Mouse (Mus musculus) embryonic fibroblast, embryonic 13.5 days (primary cell): ENCODE measurements around the gene Frmd4a. TPM values are rescaled to one million over a fixed set of nuclear protein-coding genes. Genes with fewer than 3 reads are reported as not detected.

Source experiments
- H3K27ac ChIP-seq: 2 replicates; pipeline ENCODE4 v1.5.1; 2012; ENCODE audit warnings: low read length, control low read depth, inconsistent platforms; ENCODE audit not compliant: insufficient read depth
- H3K4me1 ChIP-seq: 2 replicates; pipeline ENCODE4 v1.6.1; 2011; ENCODE audit warnings: low read length; ENCODE audit not compliant: control insufficient read depth, insufficient read depth
- H3K4me3 ChIP-seq: 2 replicates; pipeline ENCODE4 v1.5.1; 2011; ENCODE audit warnings: mild to moderate bottlenecking, control low read depth, low read length; ENCODE audit not compliant: insufficient read depth
- CTCF ChIP-seq: IDR thresholded peaks from 2 replicates; pipeline ENCODE4 v1.5.1; 2011; ENCODE audit warnings: mild to moderate bottlenecking, control low read depth, low read length, moderate library complexity, borderline replicate concordance; ENCODE audit not compliant: insufficient read depth
- POLR2A ChIP-seq: IDR thresholded peaks from 2 replicates; pipeline ENCODE4 v1.6.1; 2011; ENCODE audit warnings: low read depth, mild to moderate bottlenecking, control low read depth, low read length, moderate library complexity
- polyA plus RNA-seq: library from polyadenylated mRNA; stranded (reverse); fragments of >200 nt; gene quantifications from 2 replicates; pipeline ENCODE4 v1.2.4, GENCODE M21; 2011; ENCODE audit warnings: low read depth; ENCODE audit not compliant: missing spikeins, insufficient read length

Gene Frmd4a
- polyA plus RNA-seq, 1 experiment: 66.9 TPM

- TF ChIP-seq CTCF: no peak
- no peak for TF ChIP-seq POLR2A
- no peak overlapping the region for H3K27ac ChIP-seq
- H3K4me3 ChIP-seq: no peak overlapping the region
- no peaks in the 10 kb centered on the region for H3K4me1 ChIP-seq
Observed at GRCm38 (mm10) chr2:4131216-4131615, 113.7 kb downstream of the Frmd4a start.

- no peak for TF ChIP-seq CTCF
- no peak for TF ChIP-seq POLR2A
- H3K27ac ChIP-seq: no peak overlapping the region
- no peak overlapping the region for H3K4me3 ChIP-seq
- H3K4me1 ChIP-seq: no peaks in the 10 kb centered on the region
Observed at GRCm38 (mm10) chr2:4137493-4137892, 120.0 kb downstream of the Frmd4a start.

DNA sequence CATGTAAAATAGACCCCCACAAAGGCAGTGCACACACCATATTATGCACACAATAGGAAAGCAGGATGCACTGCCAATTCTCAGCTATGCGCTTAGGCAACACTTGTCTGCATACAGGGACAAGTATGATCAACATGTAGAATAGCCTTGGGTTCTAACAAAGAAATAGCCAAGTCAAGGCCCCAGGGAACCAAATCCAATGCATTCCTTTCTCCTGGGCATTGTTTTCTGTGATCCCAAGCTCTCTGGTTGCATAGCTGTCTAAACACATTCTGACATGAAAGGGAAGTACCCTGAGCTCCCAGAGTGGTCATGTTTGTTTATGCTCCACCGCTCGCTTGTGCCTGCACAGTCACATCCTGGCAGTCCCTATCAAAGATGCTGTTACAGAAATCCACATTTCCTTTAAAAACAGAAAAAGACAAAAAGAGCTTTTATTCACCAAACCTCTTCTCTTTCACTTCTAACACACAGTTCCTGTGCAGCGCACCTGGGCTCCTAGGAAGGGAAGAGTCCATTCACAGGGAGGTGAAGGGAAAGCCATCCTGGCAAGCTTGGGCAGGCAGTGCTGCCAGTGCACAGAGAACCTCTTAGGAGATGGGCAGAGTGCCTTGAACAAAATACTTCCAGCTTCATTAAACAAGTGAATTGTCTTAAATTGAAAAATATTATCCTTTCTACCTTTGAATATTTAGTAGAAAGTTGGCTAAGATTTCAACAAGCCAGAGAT lies 124.9 kb downstream of the Frmd4a start:
- TF ChIP-seq CTCF: no peak
- TF ChIP-seq POLR2A: no peak
- no peak overlapping the region for H3K27ac ChIP-seq
- no peaks in the 10 kb centered on the region for H3K4me1 ChIP-seq
- no peak overlapping the region for H3K4me3 ChIP-seq

- TF ChIP-seq POLR2A: no peak
- TF ChIP-seq CTCF: no peak
- Histone ChIP-seq H3K27ac (no peak overlapping the region), H3K4me3 (no peak overlapping the region), H3K4me1 (no peaks in the 10 kb centered on the region)
Observed at GRCm38 (mm10) chr2:4144424-4144823, 126.9 kb downstream of the Frmd4a start.

DNA sequence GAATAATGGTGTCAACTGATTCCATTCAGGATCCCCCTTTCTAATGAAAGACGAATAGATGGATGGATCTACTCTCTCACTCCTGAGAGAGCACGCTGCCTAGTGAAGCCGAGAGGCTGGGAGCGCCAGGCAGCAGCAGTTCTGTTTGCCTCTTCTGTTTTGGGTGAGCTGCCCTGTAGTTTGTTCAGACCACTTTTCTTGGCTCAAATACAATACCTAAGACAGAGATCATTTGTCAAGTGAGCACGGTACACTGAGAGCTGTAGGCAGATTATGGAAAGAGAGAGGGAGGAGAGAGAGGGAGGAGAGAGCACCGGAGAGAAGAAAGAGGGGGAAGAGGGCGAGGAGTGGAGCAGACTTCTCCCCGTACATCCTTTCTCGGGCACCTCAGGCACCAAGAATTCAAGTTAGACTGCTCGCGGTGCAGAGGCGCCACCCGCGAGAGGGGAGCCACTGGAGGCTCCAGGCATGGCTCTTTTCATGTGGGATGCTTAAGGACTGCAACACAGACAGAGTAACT lies 135.1 kb downstream of the Frmd4a start:
- TF ChIP-seq CTCF (no peak), POLR2A (no peak)
- H3K4me1 ChIP-seq: no peaks in the 10 kb centered on the region
- peak overlapping the region; percentile 40 for H3K4me3 ChIP-seq
- no peak overlapping the region for H3K27ac ChIP-seq

GRCm38 (mm10) chr2:4153131-4153631 lies 135.7 kb downstream of the Frmd4a start:
- TF ChIP-seq POLR2A: no peak
- no peak for TF ChIP-seq CTCF
- Histone ChIP-seq H3K27ac (no peak overlapping the region), H3K4me3 (peak overlapping the region; percentile 40)

DNA sequence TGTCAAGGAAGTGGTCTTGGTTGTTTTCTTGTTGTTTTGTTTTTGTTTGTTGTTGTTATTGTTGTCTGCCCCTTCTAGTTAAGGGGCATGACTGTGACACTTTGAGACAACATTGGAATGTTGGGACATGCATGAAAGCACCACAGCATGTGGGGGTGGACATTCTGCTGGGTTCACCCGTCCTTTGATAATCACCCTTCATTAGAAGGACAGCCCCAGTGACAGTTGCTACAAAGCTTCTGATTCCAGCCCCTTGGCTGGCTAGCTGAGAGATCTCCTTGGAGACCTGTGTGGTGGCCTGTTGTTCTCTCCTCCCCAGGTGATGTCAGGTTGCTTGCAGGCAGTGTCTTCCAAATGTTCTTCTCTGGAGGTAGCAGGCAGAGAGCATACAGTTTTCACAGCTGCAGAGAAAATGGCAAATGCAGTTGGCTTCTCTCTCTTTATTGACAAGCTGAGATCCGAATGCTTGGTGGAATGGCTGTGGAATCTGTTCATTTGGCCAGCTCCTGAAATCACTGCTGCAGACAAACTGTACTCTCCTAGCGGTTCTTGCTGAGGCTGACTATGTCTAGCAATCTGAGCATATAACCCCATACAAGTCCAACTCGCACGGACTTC lies 136.6 kb downstream of the Frmd4a start:
- no peak overlapping the region for H3K27ac ChIP-seq
- H3K4me1 ChIP-seq: no peaks in the 10 kb centered on the region
- no peak for TF ChIP-seq CTCF
- TF ChIP-seq POLR2A: no peak
- no peak overlapping the region for H3K4me3 ChIP-seq

More at GRCm38 (mm10) chr2:4153131-4153631, 135.7 kb downstream of the Frmd4a start:
- no peaks in the 10 kb centered on the region for H3K4me1 ChIP-seq

DNA sequence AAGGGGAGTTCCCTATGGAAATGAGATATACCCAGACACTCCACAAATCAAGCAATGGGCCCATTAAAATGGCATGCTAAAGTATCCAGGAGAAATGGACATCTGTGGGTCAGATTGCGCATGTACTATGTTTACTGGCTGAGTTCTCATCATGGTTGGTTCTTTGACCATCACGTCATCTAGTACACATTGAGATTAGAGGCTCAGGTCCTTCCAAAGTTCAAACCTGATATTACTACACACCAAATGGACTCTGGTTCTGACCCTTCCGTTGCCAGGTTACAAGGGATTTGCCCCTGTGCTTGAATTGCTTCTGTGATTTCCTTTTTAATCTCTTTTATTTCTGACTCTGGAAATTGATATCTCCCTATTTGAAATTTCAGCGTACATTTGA lies 137.1 kb downstream of the Frmd4a start:
- TF ChIP-seq CTCF: no peak
- TF ChIP-seq POLR2A: no peak
- no peaks in the 10 kb centered on the region for H3K4me1 ChIP-seq

DNA sequence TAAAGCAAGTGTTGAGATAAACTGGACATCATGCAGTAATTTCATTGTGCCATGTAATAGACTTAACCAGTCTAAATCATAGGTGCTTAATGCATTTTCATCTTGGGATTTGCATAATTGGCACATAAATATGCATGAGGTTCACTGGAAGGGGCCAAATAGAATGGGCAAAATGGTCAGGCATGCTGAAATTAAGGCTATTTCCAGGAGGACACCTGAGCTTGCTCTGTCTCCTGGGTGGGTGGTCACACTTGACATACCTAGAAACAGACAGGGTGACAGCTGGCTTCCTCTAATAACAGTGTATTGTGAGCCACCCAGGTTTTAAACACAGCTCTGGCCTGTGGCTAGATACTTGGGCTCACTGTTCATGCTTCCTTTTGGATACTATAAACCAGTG lies 137.9 kb downstream of the Frmd4a start:
- Histone ChIP-seq H3K27ac (no peak overlapping the region), H3K4me1 (no peaks in the 10 kb centered on the region), H3K4me3 (no peak overlapping the region)
- TF ChIP-seq POLR2A: no peak
- no peak for TF ChIP-seq CTCF

More for the DNA sequence above, 137.1 kb downstream of the Frmd4a start:
- no peak overlapping the region for H3K4me3 ChIP-seq
- no peak overlapping the region for H3K27ac ChIP-seq

- Histone ChIP-seq H3K4me1 (no peaks in the 10 kb centered on the region), H3K4me3 (no peak overlapping the region), H3K27ac (no peak overlapping the region)
- no peak for TF ChIP-seq POLR2A
- no peak for TF ChIP-seq CTCF
Observed at GRCm38 (mm10) chr2:4156511-4156910, 139.0 kb downstream of the Frmd4a start.
